Mouse (Mus musculus) bone marrow macrophage, adult 2 months (primary cell): ENCODE measurements around the gene Olfr811.

ENCODE experiments used
- CTCF ChIP-seq: IDR thresholded peaks from 2 replicates; pipeline ENCODE4 v1.5.1; 2012; ENCODE audit warnings: low read depth, mild to moderate bottlenecking, low read length, moderate library complexity
- POLR2A ChIP-seq: IDR thresholded peaks from 2 replicates; pipeline ENCODE4 v1.6.1; 2012; ENCODE audit warnings: mild to moderate bottlenecking, low read depth, low read length, borderline replicate concordance

- TF ChIP-seq CTCF (no peak), POLR2A (no peak)
Measured at GRCm38 (mm10) chr10:129804296-129804695, at the start of gene Olfr811.
